Mouse (Mus musculus): ENCODE results near the gene Spns1.

DNA sequence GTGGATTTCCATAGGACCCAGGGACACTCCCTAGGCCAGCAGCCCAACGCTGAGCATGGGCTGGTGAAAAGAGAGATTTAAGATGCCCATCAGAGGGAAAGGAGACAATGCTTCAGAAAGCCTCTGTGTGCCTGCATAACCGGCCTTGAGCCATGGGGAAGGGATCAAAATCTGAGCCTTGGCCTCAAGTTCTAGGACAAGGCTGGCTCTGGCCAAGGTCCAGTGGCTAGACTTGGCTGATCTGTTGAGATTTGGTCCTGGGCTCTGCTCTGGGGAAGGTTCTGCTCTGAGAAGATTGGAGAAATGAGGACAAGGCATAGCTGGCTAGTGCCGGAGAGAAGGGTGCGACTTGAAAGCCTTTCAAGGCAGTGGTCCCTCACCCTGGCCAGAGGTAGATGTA, 33.8 kb upstream of the Spns1 start:
- TF ChIP-seq GATA1 (IDR thresholded peaks at IDR 0.05; ENCODE audit: borderline replicate concordance, low read length) (no peak), FLI1 (IDR thresholded peaks at IDR 0.05; ENCODE audit: low read length) (no peak)

Data from megakaryocyte, embryonic 14.5 days (primary cell).